Mouse (Mus musculus) liver, adult 2 months (tissue): ENCODE measurements at regions not wholly inside any gene's neighbourhood (a gene's known extent, or its start where the extent isn't known, plus 50 kb on each side); places are given as distances from the start of the nearest gene placed in this dataset.

Experiments used
- CTCF ChIP-seq: fragments of 200-500 bp; IDR thresholded peaks from 2 replicates; pipeline ENCODE4 v1.5.1; 2011; ENCODE audit warnings: low read depth, low read length, control low read depth
- POLR2A ChIP-seq: fragments of 200-500 bp; IDR thresholded peaks from 2 replicates; pipeline ENCODE4 v1.6.1; 2011; ENCODE audit warnings: low read length, control low read depth; ENCODE audit not compliant: insufficient read depth; ENCODE audit errors: extremely low read depth

DNA sequence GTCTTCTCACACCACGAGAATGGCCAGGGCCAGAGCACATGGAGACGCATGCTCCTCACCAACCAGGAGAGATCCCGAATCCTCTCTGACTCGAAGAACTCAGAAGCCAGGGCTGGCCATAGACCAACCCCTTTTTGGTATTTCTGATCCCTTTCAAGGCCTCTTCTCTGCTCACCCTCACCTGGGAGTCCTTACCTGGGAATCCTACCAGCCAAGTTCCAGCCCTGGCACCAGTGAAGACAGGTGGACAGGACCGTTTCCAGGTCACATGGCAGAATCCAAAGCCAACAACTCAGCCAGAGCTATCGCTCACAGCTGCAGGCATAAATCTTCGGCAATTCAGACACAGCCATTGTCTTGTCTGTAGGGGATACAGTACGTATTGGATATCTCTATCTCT is 626.2 kb upstream of the Fam19a5 start:
- TF ChIP-seq CTCF, result no peak
- no peak for TF ChIP-seq POLR2A
